Mouse (Mus musculus) ovary, adult 2 months (tissue): ENCODE data around the gene A630095N17Rik. TPM values are rescaled to one million over a fixed set of nuclear protein-coding genes. Genes with fewer than 3 reads are reported as not detected.

Experiments
- polyA plus RNA-seq: library from polyadenylated mRNA; depleted of rRNA; stranded (reverse); fragments of >200 nt; gene quantifications from 2 replicates; pipeline ENCODE4 v1.2.3, GENCODE M21; 2012; rRNA removed

Gene A630095N17Rik
- not detected in 2 replicates for polyA plus RNA-seq

GRCm38 (mm10) chr1:75231664-75232152, at the start of gene A630095N17Rik:
Gene A630095N17Rik, minus strand, starts transcription at chr1:75232102.

GRCm38 (mm10) chr1:75278228-75278627, 46.3 kb upstream of the A630095N17Rik start, which contains the start of gene Resp18:
Gene Resp18, minus strand, starts transcription at chr1:75278415.

GRCm38 (mm10) chr1:75264091-75264880, 32.4 kb upstream of the A630095N17Rik start, which contains the start of gene Ptprn:
Gene Ptprn, minus strand, starts transcription at chr1:75264502.

GRCm38 (mm10) chr1:75236117-75237050, 4.5 kb upstream of the A630095N17Rik start, which contains the start of gene Dnajb2:
Gene Dnajb2, plus strand, starts transcription at chr1:75236406.

GRCm38 (mm10) chr1:75219531-75219930, 12.4 kb downstream of the A630095N17Rik start, which contains the start of gene Tuba4a:
Gene Tuba4a, minus strand, starts transcription at chr1:75219865.

GRCm38 (mm10) chr1:75210136-75211087, 21.5 kb downstream of the A630095N17Rik start, which contains the start of the genes Glb1l and Stk16:
Gene Glb1l, minus strand, starts transcription at chr1:75210813.
Gene Stk16, plus strand, starts transcription at chr1:75210838.

GRCm38 (mm10) chr1:75191622-75192402, 40.1 kb downstream of the A630095N17Rik start, which contains the start of the genes Ankzf1 and Atg9a:
Gene Ankzf1, plus strand, starts transcription at chr1:75192151.
Gene Atg9a, minus strand, starts transcription at chr1:75192196.

GRCm38 (mm10) chr1:75180105-75180590, 51.8 kb downstream of the A630095N17Rik start, which contains the start of gene Abcb6:
Gene Abcb6, minus strand, starts transcription at chr1:75180392.

Other genes starting within 250 kb of the A630095N17Rik start
- 2.1 and 3.5 TPM in 2 replicates for gene Nhej1, start 106.9 kb downstream of the A630095N17Rik start, polyA plus RNA-seq
- gene Slc23a3, start 98.2 kb downstream of the A630095N17Rik start, polyA plus RNA-seq: 3.9 and 5.1 TPM in 2 replicates
- 64.3 and 75.8 TPM in 2 replicates for gene Cnppd1, start 89.4 kb downstream of the A630095N17Rik start, polyA plus RNA-seq
- gene Retreg2, start 89.3 kb downstream of the A630095N17Rik start, polyA plus RNA-seq: 186 and 202 TPM in 2 replicates
- gene Zfand2b, start 63.5 kb downstream of the A630095N17Rik start, polyA plus RNA-seq: 66.6 and 67.1 TPM in 2 replicates
- gene Abcb6, start 51.7 kb downstream of the A630095N17Rik start, polyA plus RNA-seq: 30.3 and 33.2 TPM in 2 replicates
- 19.0 and 20.5 TPM in 2 replicates for gene Ankzf1, start 40.0 kb downstream of the A630095N17Rik start, polyA plus RNA-seq
- 71.9 and 76.6 TPM in 2 replicates for gene Atg9a, start 39.9 kb downstream of the A630095N17Rik start, polyA plus RNA-seq
- 14.4 and 16.6 TPM in 2 replicates for gene Glb1l, start 21.3 kb downstream of the A630095N17Rik start, polyA plus RNA-seq
- 151 and 159 TPM in 2 replicates for gene Stk16, start 21.3 kb downstream of the A630095N17Rik start, polyA plus RNA-seq
- gene Tuba4a, start 12.2 kb downstream of the A630095N17Rik start, polyA plus RNA-seq: 13.2 and 18.2 TPM in 2 replicates
- gene Dnajb2, start 4.3 kb upstream of the A630095N17Rik start, polyA plus RNA-seq: 65.5 and 66.2 TPM in 2 replicates
- gene Ptprn, start 32.4 kb upstream of the A630095N17Rik start, polyA plus RNA-seq: 4.9 and 5.2 TPM in 2 replicates
- not detected in 2 replicates for gene Resp18, start 46.3 kb upstream of the A630095N17Rik start, polyA plus RNA-seq
- 237 and 252 TPM in 2 replicates for gene Dnpep, start 85.9 kb upstream of the A630095N17Rik start, polyA plus RNA-seq
- gene Des, start 128.2 kb upstream of the A630095N17Rik start, polyA plus RNA-seq: 181 and 202 TPM in 2 replicates
- gene Speg, start 143.2 kb upstream of the A630095N17Rik start, polyA plus RNA-seq: 97.8 and 125 TPM in 2 replicates
- gene Gmppa, start 203.8 kb upstream of the A630095N17Rik start, polyA plus RNA-seq: 156 and 167 TPM in 2 replicates
- gene Asic4, start 218.3 kb upstream of the A630095N17Rik start, polyA plus RNA-seq: 2.7 and 3.4 TPM in 2 replicates
- 297 and 402 TPM in 2 replicates for gene Chpf, start 247.2 kb upstream of the A630095N17Rik start, polyA plus RNA-seq
- gene Tmem198, start 247.4 kb upstream of the A630095N17Rik start, polyA plus RNA-seq: 8.4 and 10.4 TPM in 2 replicates